Mouse (Mus musculus): ENCODE measurements at regions not wholly inside any gene's neighbourhood (a gene's known extent, or its start where the extent isn't known, plus 50 kb on each side); places are given as distances from the start of the nearest gene placed in this dataset.

DNA sequence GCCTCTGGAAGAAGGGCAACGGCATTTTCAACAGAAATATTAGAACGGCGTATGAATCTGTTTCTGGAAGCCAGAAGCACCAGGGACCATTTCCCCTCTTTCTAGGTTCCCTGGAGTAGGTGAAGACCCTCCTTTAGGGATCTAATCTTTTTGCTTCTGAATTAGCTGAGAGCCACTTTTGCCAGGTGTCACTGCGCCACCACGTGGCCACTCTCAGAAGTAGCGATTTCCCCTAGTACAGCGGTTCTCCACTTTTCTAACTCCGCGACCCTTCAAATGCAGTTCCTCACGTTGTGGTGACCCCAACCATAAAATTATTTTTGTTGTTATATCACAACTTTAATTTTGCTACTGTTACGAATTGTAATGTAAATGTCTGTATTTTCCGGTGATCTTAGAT, 100.7 kb downstream of the Fasl start:
- in situ Hi-C loops (cut with MboI; ENCODE audit: low sequenced_read_pairs in 2 of 2, unreplicated experiment in 2 of 2) = loop anchor here in 1 of 2 experiments (10.0 kb wide), 1 partner anchor 283 kb away; no protein-coding TSS in a partner anchor
- Histone ChIP-seq H3K4me1 (ENCODE audit: control insufficient read depth in 2 of 2, insufficient read depth in 2 of 2, low read length in 2 of 2, poor library complexity in 1 of 2) (no peaks in the 10 kb centered on the region), H3K27ac (ENCODE audit: insufficient read depth, low read depth, low read length, poor library complexity, severe bottlenecking) (no peak overlapping the region), H3K9ac (ENCODE audit: insufficient read depth, low read depth, low read length, poor library complexity, severe bottlenecking) (no peak overlapping the region), H3K36me3 (ENCODE audit: control insufficient read depth, insufficient read depth, low read length, poor library complexity, severe bottlenecking) (no peaks in the 10 kb centered on the region), H3K9me3 (ENCODE audit: control insufficient read depth, insufficient read depth, low read depth, low read length) (no peaks in the 10 kb centered on the region), H3K4me3 (ENCODE audit: insufficient read depth in 1 of 2, low read depth in 1 of 2, low read length in 2 of 2, poor library complexity in 1 of 2, severe bottlenecking in 1 of 2) (no peak overlapping the region)
- no peak for TF ChIP-seq ZNF384 (IDR thresholded peaks at IDR 0.05; ENCODE audit: low read depth, low read length)
- TF ChIP-seq ZC3H11A (IDR thresholded peaks at IDR 0.05; ENCODE audit: borderline replicate concordance, low read depth, low read length) = peak; percentile 79; the same call in 1 of the 2 replicates
- peak; percentile 36 for DNase-seq (ENCODE audit: low read depth, low spot score)

DNA sequence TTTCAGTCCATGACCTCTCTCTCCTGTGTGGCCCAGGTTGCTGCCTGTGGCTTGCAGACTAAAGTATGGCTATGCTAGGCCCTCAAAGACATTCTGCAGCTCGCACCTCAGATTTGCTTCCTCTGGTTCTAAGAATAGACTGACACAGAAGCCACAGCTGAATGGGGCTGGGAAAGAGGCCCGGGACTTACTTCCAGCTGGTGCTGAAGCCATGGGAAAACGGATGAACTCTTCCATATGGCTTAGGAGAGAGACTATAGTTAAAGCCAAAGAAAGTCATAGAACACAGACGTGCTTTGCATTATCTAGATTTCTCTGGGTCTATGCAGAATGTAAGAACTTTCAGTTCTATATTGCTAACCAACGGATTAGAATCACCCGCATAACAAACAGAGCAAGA, 107.7 kb downstream of the Fasl start:
- Histone ChIP-seq H3K4me3 (ENCODE audit: insufficient read depth in 1 of 2, low read depth in 1 of 2, low read length in 2 of 2, poor library complexity in 1 of 2, severe bottlenecking in 1 of 2) (no peak overlapping the region), H3K9ac (ENCODE audit: insufficient read depth, low read depth, low read length, poor library complexity, severe bottlenecking) (no peak overlapping the region), H3K4me1 (ENCODE audit: control insufficient read depth in 2 of 2, insufficient read depth in 2 of 2, low read length in 2 of 2, poor library complexity in 1 of 2) (no peaks in the 10 kb centered on the region), H3K9me3 (ENCODE audit: control insufficient read depth, insufficient read depth, low read depth, low read length) (no peaks in the 10 kb centered on the region), H3K36me3 (ENCODE audit: control insufficient read depth, insufficient read depth, low read length, poor library complexity, severe bottlenecking) (no peaks in the 10 kb centered on the region), H3K27ac (ENCODE audit: insufficient read depth, low read depth, low read length, poor library complexity, severe bottlenecking) (no peak overlapping the region)
- in situ Hi-C loops (cut with MboI; ENCODE audit: low sequenced_read_pairs in 2 of 2, unreplicated experiment in 2 of 2) = loop anchor here in 1 of 2 experiments (10.0 kb wide), 1 partner anchor 276 kb away; no protein-coding TSS in a partner anchor
- TF ChIP-seq MAFK (IDR thresholded peaks at IDR 0.05; ENCODE audit: insufficient read depth, low read depth, low read length) = no peak
- no peak for DNase-seq (ENCODE audit: low read depth, low spot score)

DNA sequence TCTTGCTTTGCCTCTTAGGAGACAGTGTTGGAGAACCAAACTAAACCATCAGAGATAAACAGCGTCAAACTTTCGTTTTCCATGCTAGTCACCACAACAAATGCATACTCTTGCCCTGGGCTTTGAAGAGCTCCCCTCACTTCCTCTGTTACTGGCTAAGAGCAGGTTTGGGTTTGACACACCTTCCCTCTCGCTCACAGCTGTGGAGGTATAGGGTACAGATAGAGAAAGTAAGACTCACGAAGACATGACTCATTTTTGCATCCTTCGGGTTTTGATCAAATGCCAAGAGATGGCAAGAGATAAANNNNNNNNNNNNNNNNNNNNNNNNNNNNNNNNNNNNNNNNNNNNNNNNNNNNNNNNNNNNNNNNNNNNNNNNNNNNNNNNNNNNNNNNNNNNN, 117.4 kb downstream of the Fasl start:
- no peak for DNase-seq (ENCODE audit: low read depth, low spot score)
- no peaks in the 10 kb centered on the region for H3K9me3 ChIP-seq (ENCODE audit: control insufficient read depth, insufficient read depth, low read depth, low read length)
- in situ Hi-C loops (cut with MboI; ENCODE audit: low sequenced_read_pairs in 2 of 2, unreplicated experiment in 2 of 2) = no loop called here
- TF ChIP-seq HCFC1 (IDR thresholded peaks at IDR 0.05; ENCODE audit: borderline replicate concordance, insufficient read depth, low read length) (no peak), ZNF384 (IDR thresholded peaks at IDR 0.05; ENCODE audit: low read depth, low read length) (no peak), MAFK (IDR thresholded peaks at IDR 0.05; ENCODE audit: insufficient read depth, low read depth, low read length) (no peak), ZC3H11A (IDR thresholded peaks at IDR 0.05; ENCODE audit: borderline replicate concordance, low read depth, low read length) (no peak), CHD2 (IDR thresholded peaks at IDR 0.05; ENCODE audit: low read depth, low read length) (no peak)
- no peaks in the 10 kb centered on the region for H3K36me3 ChIP-seq (ENCODE audit: control insufficient read depth, insufficient read depth, low read length, poor library complexity, severe bottlenecking)
- H3K4me1 ChIP-seq (ENCODE audit: control insufficient read depth in 2 of 2, insufficient read depth in 2 of 2, low read length in 2 of 2, poor library complexity in 1 of 2) = no peaks in the 10 kb centered on the region
- no peak overlapping the region for H3K9ac ChIP-seq (ENCODE audit: insufficient read depth, low read depth, low read length, poor library complexity, severe bottlenecking)
- H3K27ac ChIP-seq (ENCODE audit: insufficient read depth, low read depth, low read length, poor library complexity, severe bottlenecking) = no peak overlapping the region
- H3K4me3 ChIP-seq (ENCODE audit: insufficient read depth in 1 of 2, low read depth in 1 of 2, low read length in 2 of 2, poor library complexity in 1 of 2, severe bottlenecking in 1 of 2) = no peak overlapping the region

DNA sequence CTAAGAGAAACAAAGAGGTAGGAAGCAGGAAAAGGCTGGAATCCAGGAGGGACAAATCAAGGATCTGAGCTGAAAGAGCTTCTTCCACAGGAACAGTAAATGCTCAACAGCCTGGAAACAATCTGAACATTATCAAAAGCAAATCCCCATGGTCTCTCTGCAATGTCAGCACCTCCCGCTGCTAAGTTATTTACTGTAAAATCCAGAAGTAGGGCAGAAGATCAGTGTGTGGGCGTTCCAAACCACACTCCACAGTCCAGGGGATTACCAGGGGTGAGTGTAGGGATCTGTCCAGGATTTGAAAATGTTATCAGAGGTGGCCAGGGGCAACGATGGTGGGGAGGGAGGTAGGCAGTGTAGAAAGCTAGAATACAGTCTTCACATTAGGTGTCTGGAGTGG, 124.0 kb downstream of the Fasl start:
- no peak overlapping the region for H3K27ac ChIP-seq (ENCODE audit: insufficient read depth, low read depth, low read length, poor library complexity, severe bottlenecking)
- in situ Hi-C loops (cut with MboI; ENCODE audit: low sequenced_read_pairs in 2 of 2, unreplicated experiment in 2 of 2) = no loop called here
- H3K9me3 ChIP-seq (ENCODE audit: control insufficient read depth, insufficient read depth, low read depth, low read length) = no peaks in the 10 kb centered on the region
- no peak for DNase-seq (ENCODE audit: low read depth, low spot score)
- no peaks in the 10 kb centered on the region for H3K4me1 ChIP-seq (ENCODE audit: control insufficient read depth in 2 of 2, insufficient read depth in 2 of 2, low read length in 2 of 2, poor library complexity in 1 of 2)
- TF ChIP-seq HCFC1 (IDR thresholded peaks at IDR 0.05; ENCODE audit: borderline replicate concordance, insufficient read depth, low read length) (no peak), MAFK (IDR thresholded peaks at IDR 0.05; ENCODE audit: insufficient read depth, low read depth, low read length) (no peak), ZNF384 (IDR thresholded peaks at IDR 0.05; ENCODE audit: low read depth, low read length) (no peak), ZC3H11A (IDR thresholded peaks at IDR 0.05; ENCODE audit: borderline replicate concordance, low read depth, low read length) (no peak), CHD2 (IDR thresholded peaks at IDR 0.05; ENCODE audit: low read depth, low read length) (no peak)
- no peak overlapping the region for H3K4me3 ChIP-seq (ENCODE audit: insufficient read depth in 1 of 2, low read depth in 1 of 2, low read length in 2 of 2, poor library complexity in 1 of 2, severe bottlenecking in 1 of 2)
- no peaks in the 10 kb centered on the region for H3K36me3 ChIP-seq (ENCODE audit: control insufficient read depth, insufficient read depth, low read length, poor library complexity, severe bottlenecking)
- H3K9ac ChIP-seq (ENCODE audit: insufficient read depth, low read depth, low read length, poor library complexity, severe bottlenecking) = no peak overlapping the region

DNA sequence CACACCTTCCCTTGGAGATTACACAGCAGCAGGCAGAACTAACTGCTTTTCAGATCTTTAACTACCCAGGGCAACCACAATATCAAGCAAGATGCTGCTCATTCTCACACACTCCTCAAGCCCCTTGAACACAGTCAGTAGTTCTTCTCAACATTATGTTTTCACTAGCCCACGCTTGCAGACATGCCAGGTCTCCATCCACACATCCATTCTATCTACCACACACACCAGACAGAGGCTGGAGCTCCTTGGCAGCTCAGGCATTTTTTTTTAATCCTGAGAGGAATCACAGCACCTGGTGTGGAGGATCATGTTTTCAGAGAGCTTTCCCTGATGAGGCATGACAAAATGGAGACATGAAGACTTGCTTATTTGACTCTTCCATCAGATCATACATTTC, 124.9 kb downstream of the Fasl start:
- H3K36me3 ChIP-seq (ENCODE audit: control insufficient read depth, insufficient read depth, low read length, poor library complexity, severe bottlenecking) = no peaks in the 10 kb centered on the region
- H3K9ac ChIP-seq (ENCODE audit: insufficient read depth, low read depth, low read length, poor library complexity, severe bottlenecking) = no peak overlapping the region
- TF ChIP-seq CHD2 (IDR thresholded peaks at IDR 0.05; ENCODE audit: low read depth, low read length) (no peak), MAFK (IDR thresholded peaks at IDR 0.05; ENCODE audit: insufficient read depth, low read depth, low read length) (no peak), HCFC1 (IDR thresholded peaks at IDR 0.05; ENCODE audit: borderline replicate concordance, insufficient read depth, low read length) (no peak), ZC3H11A (IDR thresholded peaks at IDR 0.05; ENCODE audit: borderline replicate concordance, low read depth, low read length) (no peak), ZNF384 (IDR thresholded peaks at IDR 0.05; ENCODE audit: low read depth, low read length) (no peak)
- no peak overlapping the region for H3K27ac ChIP-seq (ENCODE audit: insufficient read depth, low read depth, low read length, poor library complexity, severe bottlenecking)
- no peaks in the 10 kb centered on the region for H3K4me1 ChIP-seq (ENCODE audit: control insufficient read depth in 2 of 2, insufficient read depth in 2 of 2, low read length in 2 of 2, poor library complexity in 1 of 2)
- H3K4me3 ChIP-seq (ENCODE audit: insufficient read depth in 1 of 2, low read depth in 1 of 2, low read length in 2 of 2, poor library complexity in 1 of 2, severe bottlenecking in 1 of 2) = no peak overlapping the region
- no peak for DNase-seq (ENCODE audit: low read depth, low spot score)
- in situ Hi-C loops (cut with MboI; ENCODE audit: low sequenced_read_pairs in 2 of 2, unreplicated experiment in 2 of 2) = no loop called here
- H3K9me3 ChIP-seq (ENCODE audit: control insufficient read depth, insufficient read depth, low read depth, low read length) = no peaks in the 10 kb centered on the region

All from ES-E14 (cell line).